Mouse (Mus musculus) bone marrow macrophage, adult 2 months (primary cell): ENCODE measurements around the gene Arhgef7. TPM values are rescaled to one million over a fixed set of nuclear protein-coding genes. Genes with fewer than 3 reads are reported as not detected.

Source experiments
- H3K27ac ChIP-seq: 2 replicates; pipeline ENCODE4 v1.5.1; 2012; ENCODE audit warnings: low read depth, low read length; ENCODE audit not compliant: insufficient read depth
- H3K4me1 ChIP-seq: 2 replicates; pipeline ENCODE4 v1.6.1; 2012; ENCODE audit warnings: low read length; ENCODE audit not compliant: control insufficient read depth, insufficient read depth
- H3K4me3 ChIP-seq: 2 replicates; pipeline ENCODE4 v1.5.1; 2012; ENCODE audit warnings: mild to moderate bottlenecking, low read length, moderate library complexity; ENCODE audit not compliant: insufficient read depth
- CTCF ChIP-seq: IDR thresholded peaks from 2 replicates; pipeline ENCODE4 v1.5.1; 2012; ENCODE audit warnings: low read depth, mild to moderate bottlenecking, low read length, moderate library complexity
- POLR2A ChIP-seq: IDR thresholded peaks from 2 replicates; pipeline ENCODE4 v1.6.1; 2012; ENCODE audit warnings: mild to moderate bottlenecking, low read depth, low read length, borderline replicate concordance
- polyA plus RNA-seq: library from polyadenylated mRNA; stranded (reverse); fragments of >200 nt; gene quantifications from 2 replicates; pipeline ENCODE4 v1.2.4, GENCODE M21; 2012; ENCODE audit not compliant: missing spikeins, insufficient read depth, insufficient read length

Gene Arhgef7
- polyA plus RNA-seq, 1 experiment = 59.8 TPM

- H3K4me1 ChIP-seq = peaks cover 7% of the 10 kb centered on the region; the same call in 1 of the 2 replicates
- no peak overlapping the region for H3K4me3 ChIP-seq
- no peak overlapping the region for H3K27ac ChIP-seq
- TF ChIP-seq CTCF (no peak), POLR2A (no peak)
Measured at GRCm38 (mm10) chr8:11746850-11747600, 19.5 kb downstream of the Arhgef7 start.

GRCm38 (mm10) chr8:11749472-11749871 lies 22.0 kb downstream of the Arhgef7 start:
- TF ChIP-seq CTCF = no peak
- TF ChIP-seq POLR2A = no peak
- peaks cover 4% of the 10 kb centered on the region; the same call in 1 of the 2 replicates for H3K4me1 ChIP-seq

GRCm38 (mm10) chr8:11752338-11752737 lies 24.8 kb downstream of the Arhgef7 start:
- H3K4me3 ChIP-seq = no peak overlapping the region
- TF ChIP-seq POLR2A = no peak
- TF ChIP-seq CTCF = no peak
- H3K27ac ChIP-seq = no peak overlapping the region
- H3K4me1 ChIP-seq = peaks cover 4% of the 10 kb centered on the region

More at GRCm38 (mm10) chr8:11749472-11749871, 22.0 kb downstream of the Arhgef7 start:
- H3K4me3 ChIP-seq = no peak overlapping the region
- H3K27ac ChIP-seq = no peak overlapping the region

GRCm38 (mm10) chr8:11753155-11753941 lies 25.8 kb downstream of the Arhgef7 start:
- no peak overlapping the region for H3K27ac ChIP-seq
- H3K4me1 ChIP-seq = peaks cover 4% of the 10 kb centered on the region
- no peak for TF ChIP-seq CTCF
- no peak for TF ChIP-seq POLR2A
- no peak overlapping the region for H3K4me3 ChIP-seq

- Histone ChIP-seq H3K4me3 (no peak overlapping the region), H3K4me1 (peaks cover 2% of the 10 kb centered on the region), H3K27ac (no peak overlapping the region)
- no peak for TF ChIP-seq POLR2A
- TF ChIP-seq CTCF = no peak
Measured at GRCm38 (mm10) chr8:11754723-11755122, 27.2 kb downstream of the Arhgef7 start.

GRCm38 (mm10) chr8:11755873-11756272 lies 28.4 kb downstream of the Arhgef7 start:
- Histone ChIP-seq H3K27ac (no peak overlapping the region), H3K4me1 (peaks cover 6% of the 10 kb centered on the region), H3K4me3 (no peak overlapping the region)
- TF ChIP-seq POLR2A (no peak), CTCF (no peak)

DNA sequence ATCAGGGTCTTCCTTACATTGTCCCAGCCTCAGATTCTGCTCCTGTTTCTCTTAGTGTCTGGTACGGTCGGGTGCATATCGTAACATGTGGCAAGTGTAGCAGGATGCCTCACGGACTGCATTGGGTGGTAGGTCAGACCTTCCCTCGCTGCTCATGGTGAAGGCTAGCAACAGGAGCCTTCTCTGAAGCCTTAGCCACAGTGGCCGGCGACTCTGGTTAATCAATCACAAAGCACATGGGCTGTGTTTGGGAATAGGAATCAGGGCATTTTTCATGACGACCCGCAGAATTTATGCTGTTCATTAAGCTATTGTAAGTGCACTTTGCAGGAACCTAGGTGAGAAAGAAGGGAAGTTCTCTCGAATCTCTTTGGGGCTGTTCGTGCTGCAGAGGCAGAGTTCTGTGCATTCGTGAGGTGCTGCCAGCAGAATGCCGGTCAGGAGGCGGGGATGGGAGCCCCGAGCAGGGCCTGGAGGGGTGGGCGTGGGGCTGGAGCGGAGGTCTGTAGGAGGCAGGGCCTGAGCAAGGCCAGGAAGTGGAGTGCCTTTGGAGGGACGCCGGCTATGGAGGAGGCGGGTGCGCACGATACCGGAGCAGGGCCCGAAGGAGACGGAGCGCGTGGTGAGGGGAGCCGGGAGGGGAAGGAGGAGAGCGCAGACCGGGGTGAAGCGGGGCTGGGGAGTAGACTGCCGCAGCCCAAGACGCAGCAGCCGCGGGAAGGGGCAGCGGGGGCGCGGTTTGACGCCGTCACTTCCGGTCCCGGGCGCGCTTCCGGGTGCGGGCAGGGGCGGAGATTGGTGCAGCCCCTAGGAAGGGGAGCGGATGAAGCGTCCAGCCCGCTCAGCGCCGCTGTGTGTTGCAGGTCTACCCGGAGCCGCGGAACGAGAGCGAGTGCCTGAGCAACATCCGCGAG lies 30.3 kb downstream of the Arhgef7 start:
- Histone ChIP-seq H3K4me1 (peaks cover 18% of the 10 kb centered on the region), H3K27ac (peak overlapping the region; percentile 55; the same call in 1 of the 2 replicates), H3K4me3 (peak overlapping the region; percentile 83)
- TF ChIP-seq CTCF = no peak
- TF ChIP-seq POLR2A = no peak

DNA sequence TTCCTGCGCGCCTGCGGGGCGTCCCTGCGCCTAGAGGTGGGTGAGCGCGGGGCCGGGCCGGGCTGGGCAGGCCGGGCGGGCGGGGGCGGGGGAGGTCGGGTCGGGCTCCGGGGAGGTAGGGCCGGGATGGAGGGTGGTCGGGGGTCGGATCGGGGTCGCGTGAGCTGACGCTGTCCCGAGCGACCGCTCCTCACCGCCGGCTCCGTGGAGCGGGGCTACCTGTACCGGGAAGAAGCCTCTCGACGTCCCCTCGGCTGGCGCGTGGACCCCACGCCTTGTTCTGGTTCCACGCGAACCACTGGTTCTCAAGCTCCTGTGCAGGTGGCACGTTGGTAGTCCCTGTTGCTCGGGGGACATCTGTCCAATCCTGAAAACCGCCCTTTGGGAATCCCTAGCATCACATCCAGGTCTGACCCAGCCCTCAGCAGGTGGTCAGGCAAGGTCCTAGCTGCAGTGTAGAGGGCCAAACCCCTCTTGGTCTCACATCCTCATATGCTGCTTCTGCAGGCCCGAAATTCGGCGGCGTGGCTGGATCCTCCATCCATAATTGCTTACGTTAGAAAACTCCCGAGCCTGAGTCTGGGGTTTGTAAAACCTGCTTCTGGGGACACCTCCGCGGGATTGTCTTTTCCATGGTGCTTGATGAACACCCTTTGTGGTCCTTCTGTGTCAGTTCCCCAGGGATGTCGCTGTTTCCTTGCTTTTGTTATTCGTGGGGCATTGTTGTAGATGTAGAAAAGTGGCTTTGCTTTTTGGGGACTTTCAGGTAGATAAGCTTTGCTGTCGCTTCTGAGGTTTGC lies 31.2 kb downstream of the Arhgef7 start:
- Histone ChIP-seq H3K4me3 (peak overlapping the region; percentile 83), H3K27ac (no peak overlapping the region), H3K4me1 (peaks cover 23% of the 10 kb centered on the region)
- peak; percentile 27; the same call in 1 of the 2 replicates for TF ChIP-seq CTCF
- no peak for TF ChIP-seq POLR2A

DNA sequence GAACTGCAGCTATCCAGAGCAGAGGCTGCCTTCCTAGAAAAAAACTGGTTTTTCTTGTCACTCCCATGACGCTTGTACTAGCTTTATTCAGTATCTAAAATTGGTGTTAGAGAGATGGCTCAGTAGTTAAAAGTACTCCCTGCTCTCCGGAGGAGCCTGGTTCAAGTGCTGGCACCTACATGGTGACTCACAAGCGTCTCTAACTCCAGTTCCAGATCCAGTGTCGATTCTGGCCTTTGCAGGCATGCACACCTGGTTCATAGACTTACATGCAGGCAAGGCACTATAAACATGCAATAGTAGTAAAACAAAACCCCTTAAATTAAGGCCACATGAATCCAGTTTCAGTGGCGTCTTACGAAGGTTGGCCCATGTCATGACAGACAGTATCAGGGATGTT lies 34.0 kb downstream of the Arhgef7 start:
- no peak overlapping the region for H3K27ac ChIP-seq
- no peak for TF ChIP-seq POLR2A
- TF ChIP-seq CTCF = no peak
- peaks cover 46% of the 10 kb centered on the region for H3K4me1 ChIP-seq
- no peak overlapping the region for H3K4me3 ChIP-seq
